Mouse (Mus musculus): Measurements from ENCODE around the gene 2700097O09Rik. TPM values are rescaled to one million over a fixed set of nuclear protein-coding genes. Genes with fewer than 3 reads are reported as not detected.
"Not testable (repeated sequence)": the region's sequence is repeated elsewhere in the genome, so short reads cannot be mapped to it uniquely, and the experiment has no call there.

2700097O09Rik gene
- polyA plus RNA-seq (2015; fragmentation: Nextera tagmentation; extraction: Ambion mirVana): 14.4 and 14.6 TPM in 2 replicates

DNA sequence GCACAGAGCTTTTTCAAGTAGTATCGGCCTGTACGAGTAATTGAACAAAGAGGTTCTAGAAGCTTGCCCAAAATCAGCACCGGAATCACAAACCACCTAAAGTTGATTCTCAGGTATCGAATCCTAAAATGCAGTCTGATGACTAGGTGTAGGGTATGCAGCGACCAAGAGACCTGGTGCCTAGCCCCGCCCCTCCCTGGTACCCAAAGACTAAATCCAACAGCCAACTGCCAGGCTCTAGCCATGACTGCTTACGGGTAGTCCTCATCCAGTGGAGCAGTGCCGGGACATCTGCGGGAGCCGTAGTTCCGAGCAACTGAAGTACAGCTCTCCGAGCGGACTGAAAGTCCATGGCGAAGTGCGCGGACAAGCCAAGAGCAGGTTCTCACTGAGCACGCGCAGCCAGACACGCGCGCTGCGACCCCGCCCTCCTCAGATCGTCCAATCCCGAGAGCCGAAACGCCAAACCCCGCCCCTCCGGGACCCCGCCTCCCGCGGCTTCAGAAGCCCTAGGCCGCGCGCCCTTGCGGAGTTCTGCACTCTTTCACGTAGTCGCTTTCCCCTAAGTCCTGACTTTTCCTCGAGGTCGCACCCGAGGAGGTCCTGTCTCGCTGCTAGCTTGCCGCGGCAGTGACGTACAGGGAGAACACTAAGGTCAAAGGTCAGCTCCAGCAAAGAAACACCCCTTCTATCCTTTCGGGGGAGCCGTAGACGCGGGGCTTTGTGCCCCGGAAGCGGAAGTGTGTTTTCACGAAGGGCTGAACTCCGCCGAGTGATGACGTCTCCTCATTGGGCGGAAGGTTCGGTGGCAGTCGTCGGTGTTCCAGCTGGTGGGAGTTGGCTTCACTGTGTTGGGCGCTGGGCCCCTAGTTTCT is at the start of gene 2700097O09Rik, which contains the start of gene Srp54a:
2700097O09Rik (minus strand) TSS at position 385 of the 875 bp plus-strand sequence.
Srp54a (plus strand) TSS at position 537 of the 875 bp plus-strand sequence.
- H3K4me1 ChIP-seq (ENCODE audit: insufficient read depth, low read depth, low read length); H3K9me3 ChIP-seq (ENCODE audit: low read length); H3K36me3 ChIP-seq (ENCODE audit: insufficient read depth, low read length); H3K27me3 ChIP-seq (replicated peaks; ENCODE audit: insufficient read depth, low read length): not testable (repeated sequence)
- Histone ChIP-seq H3K4me3 (ENCODE audit: low read depth, low read length) (peak within 1 kb of the TSS; percentile 59), H3K27ac (ENCODE audit: low read length) (peak within 1 kb of the TSS; percentile 87), H3K9ac (replicated peaks; ENCODE audit: low read depth) (peak within 1 kb of the TSS; percentile 81), H3K4me2 (replicated peaks; ENCODE audit: low read depth, low read length) (peak within 1 kb of the TSS; percentile 51)
- ATAC-seq (peak; percentile 97), DNase-seq (ENCODE audit: low spot score) (peak; percentile 97)
- peak; percentile 65; the same call in 1 of the 2 replicates for TF ChIP-seq EP300 (IDR thresholded peaks at IDR 0.05)
- under 1% methylated on average over 53 of the region's 60 CpGs for WGBS

DNA sequence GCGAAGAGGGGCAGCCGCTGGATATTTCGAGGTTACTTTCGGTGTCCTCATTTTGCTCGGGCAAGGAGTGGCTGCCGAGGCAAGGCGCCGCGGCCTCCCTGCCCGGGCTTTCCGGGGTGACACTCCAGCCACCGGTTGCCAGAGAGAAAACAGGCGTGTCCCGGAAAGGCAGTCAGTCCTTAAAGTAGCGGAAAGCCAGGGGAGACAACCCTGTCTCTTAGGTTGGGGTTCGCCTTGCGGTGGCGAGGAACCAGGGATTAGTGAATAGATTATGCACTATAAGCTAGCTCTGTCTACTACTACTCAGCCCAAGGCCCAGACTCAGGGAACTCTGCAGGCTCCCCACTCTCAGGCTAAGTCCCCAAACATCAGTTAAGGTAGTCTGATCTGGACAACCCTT is 44.8 kb upstream of the 2700097O09Rik start:
- DNase-seq (ENCODE audit: low spot score); H3K27me3 ChIP-seq (replicated peaks; ENCODE audit: insufficient read depth, low read length); H3K9ac ChIP-seq (replicated peaks; ENCODE audit: low read depth); H3K9me3 ChIP-seq (ENCODE audit: low read length); H3K4me1 ChIP-seq (ENCODE audit: insufficient read depth, low read depth, low read length); H3K36me3 ChIP-seq (ENCODE audit: insufficient read depth, low read length); H3K4me3 ChIP-seq (ENCODE audit: low read depth, low read length); H3K27ac ChIP-seq (ENCODE audit: low read length); H3K4me2 ChIP-seq (replicated peaks; ENCODE audit: low read depth, low read length): not testable (repeated sequence)
- ATAC-seq: peak; percentile 71
- WGBS: no CpG with 5 or more reads among the region's 18 CpGs

DNA sequence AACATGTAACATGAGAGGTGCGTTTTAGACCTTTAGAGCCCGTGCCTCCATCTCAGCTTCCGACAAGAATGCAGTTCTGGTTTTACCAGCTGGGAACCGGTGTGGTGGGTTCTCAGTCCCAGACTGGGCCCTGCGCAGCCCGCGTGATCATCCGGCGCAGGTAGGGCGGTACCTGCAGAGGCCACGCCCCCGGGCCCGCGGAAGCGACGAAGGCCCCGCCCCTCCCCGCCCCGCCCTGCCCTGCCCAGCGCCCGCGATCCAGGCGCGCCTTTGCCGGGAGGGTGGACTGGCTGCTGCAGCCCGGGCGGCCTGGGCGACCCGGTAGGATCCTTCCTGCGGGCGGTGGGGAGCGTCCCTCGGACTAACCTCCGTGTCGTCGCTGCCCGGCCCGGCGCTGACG is 44.3 kb upstream of the 2700097O09Rik start, which contains the start of gene Fam177a:
Fam177a (plus strand) TSS at position 228 of the 400 bp plus-strand sequence.
- not testable (repeated sequence) for DNase-seq (ENCODE audit: low spot score); H3K4me2 ChIP-seq (replicated peaks; ENCODE audit: low read depth, low read length); H3K27me3 ChIP-seq (replicated peaks; ENCODE audit: insufficient read depth, low read length); H3K9ac ChIP-seq (replicated peaks; ENCODE audit: low read depth); H3K4me3 ChIP-seq (ENCODE audit: low read depth, low read length); H3K27ac ChIP-seq (ENCODE audit: low read length); H3K4me1 ChIP-seq (ENCODE audit: insufficient read depth, low read depth, low read length); H3K36me3 ChIP-seq (ENCODE audit: insufficient read depth, low read length); H3K9me3 ChIP-seq (ENCODE audit: low read length)
- WGBS: no CpG with 5 or more reads among the region's 40 CpGs
- peak; percentile 99 for ATAC-seq

DNA sequence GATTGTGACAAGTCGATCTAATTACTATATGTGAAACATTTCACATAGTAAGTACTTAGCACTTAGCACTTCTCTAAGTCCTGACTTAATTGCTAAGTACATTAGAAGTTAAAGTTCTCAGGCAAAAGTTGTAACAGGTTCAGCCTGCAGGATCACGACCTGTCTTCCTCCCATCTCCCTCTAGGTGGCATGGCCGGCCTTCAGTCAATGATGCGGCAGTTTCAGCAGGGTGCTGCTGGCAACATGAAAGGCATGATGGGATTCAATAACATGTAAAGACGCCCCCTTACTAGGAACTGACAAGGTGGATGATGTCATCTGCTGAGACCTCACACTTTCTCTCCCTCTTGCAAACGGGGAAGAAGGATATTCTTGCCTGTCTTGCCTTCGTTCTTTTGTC is 32.7 kb upstream of the 2700097O09Rik start:
- not testable (repeated sequence) for H3K4me3 ChIP-seq (ENCODE audit: low read depth, low read length); H3K4me2 ChIP-seq (replicated peaks; ENCODE audit: low read depth, low read length); H3K27me3 ChIP-seq (replicated peaks; ENCODE audit: insufficient read depth, low read length); H3K27ac ChIP-seq (ENCODE audit: low read length); H3K9me3 ChIP-seq (ENCODE audit: low read length); ATAC-seq; H3K9ac ChIP-seq (replicated peaks; ENCODE audit: low read depth); H3K4me1 ChIP-seq (ENCODE audit: insufficient read depth, low read depth, low read length); DNase-seq (ENCODE audit: low spot score); H3K36me3 ChIP-seq (ENCODE audit: insufficient read depth, low read length)
- WGBS: no CpG with 5 or more reads among the region's 7 CpGs

DNA sequence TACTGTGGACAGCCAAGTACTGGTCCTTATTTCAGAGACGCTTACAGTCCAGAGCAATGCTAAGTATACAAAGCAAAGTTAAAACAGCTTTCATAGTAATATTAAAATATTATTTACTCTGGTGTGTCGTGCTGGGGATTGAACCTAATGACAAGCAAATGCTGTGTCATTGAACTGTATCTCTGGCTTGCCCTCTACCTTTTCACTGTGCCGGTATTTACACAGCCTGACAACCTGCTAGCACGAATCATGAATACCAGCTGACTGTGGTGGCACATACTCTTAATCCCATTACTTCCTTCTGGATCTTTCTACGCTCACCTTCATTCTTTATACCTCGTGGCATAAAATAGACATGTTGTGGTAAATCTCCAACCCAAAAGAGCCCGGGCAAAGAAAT is 12.2 kb upstream of the 2700097O09Rik start:
- not testable (repeated sequence) for H3K4me3 ChIP-seq (ENCODE audit: low read depth, low read length); H3K9ac ChIP-seq (replicated peaks; ENCODE audit: low read depth); H3K4me2 ChIP-seq (replicated peaks; ENCODE audit: low read depth, low read length); H3K36me3 ChIP-seq (ENCODE audit: insufficient read depth, low read length); DNase-seq (ENCODE audit: low spot score); H3K4me1 ChIP-seq (ENCODE audit: insufficient read depth, low read depth, low read length); H3K27ac ChIP-seq (ENCODE audit: low read length); H3K9me3 ChIP-seq (ENCODE audit: low read length); ATAC-seq; H3K27me3 ChIP-seq (replicated peaks; ENCODE audit: insufficient read depth, low read length)
- 67% methylated on average over 1 of the region's 7 CpGs for WGBS

DNA sequence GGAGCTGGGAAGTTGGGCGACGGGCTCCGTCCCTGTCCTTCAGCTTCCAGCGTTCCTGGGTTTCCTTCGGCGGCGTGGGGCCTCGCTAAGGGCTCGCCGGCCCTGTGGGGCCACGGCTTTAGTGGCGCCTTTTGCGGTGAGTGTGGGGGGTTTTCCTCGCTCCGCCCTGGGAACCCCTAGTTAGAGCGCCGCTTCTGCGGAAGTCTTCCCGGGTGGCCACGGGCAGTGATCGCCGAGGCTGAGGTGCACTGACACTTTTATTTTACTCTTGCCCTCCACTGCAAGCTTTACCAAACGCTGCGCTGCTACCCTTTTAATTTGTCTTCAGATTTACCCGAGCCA is 662 bp upstream of the 2700097O09Rik start:
- not testable (repeated sequence) for H3K9me3 ChIP-seq (ENCODE audit: low read length); DNase-seq (ENCODE audit: low spot score); H3K27me3 ChIP-seq (replicated peaks; ENCODE audit: insufficient read depth, low read length); H3K36me3 ChIP-seq (ENCODE audit: insufficient read depth, low read length); H3K4me1 ChIP-seq (ENCODE audit: insufficient read depth, low read depth, low read length)
- peak overlapping the region; percentile 81 for H3K9ac ChIP-seq (replicated peaks; ENCODE audit: low read depth)
- peak overlapping the region; percentile 87 for H3K27ac ChIP-seq (ENCODE audit: low read length)
- ATAC-seq: peak; percentile 36
- WGBS: under 1% methylated on average over 25 of the region's 25 CpGs
- H3K4me2 ChIP-seq (replicated peaks; ENCODE audit: low read depth, low read length): peak overlapping the region; percentile 47
- H3K4me3 ChIP-seq (ENCODE audit: low read depth, low read length): peak overlapping the region; percentile 59

DNA sequence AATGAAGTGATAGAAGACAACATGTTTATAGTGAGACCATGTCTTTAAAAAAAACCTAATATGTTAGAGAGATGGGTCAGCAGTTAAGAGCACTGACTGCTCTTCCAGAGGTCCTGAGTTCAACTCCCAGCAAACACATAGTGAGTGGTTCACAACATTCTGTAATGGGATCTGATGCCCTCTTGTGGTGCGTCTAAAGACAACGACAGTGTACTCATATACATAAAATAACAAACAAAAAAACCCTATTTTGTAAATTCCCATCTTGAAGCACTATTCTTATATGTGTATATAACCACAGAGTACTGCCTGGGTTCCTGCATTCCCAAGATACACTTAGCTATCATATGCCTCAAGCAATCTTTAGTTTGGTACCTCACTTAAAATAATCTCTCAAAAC is 1.2 kb downstream of the 2700097O09Rik start:
- ATAC-seq; H3K27me3 ChIP-seq (replicated peaks; ENCODE audit: insufficient read depth, low read length); H3K4me2 ChIP-seq (replicated peaks; ENCODE audit: low read depth, low read length); H3K4me1 ChIP-seq (ENCODE audit: insufficient read depth, low read depth, low read length); H3K27ac ChIP-seq (ENCODE audit: low read length); H3K36me3 ChIP-seq (ENCODE audit: insufficient read depth, low read length); H3K4me3 ChIP-seq (ENCODE audit: low read depth, low read length); H3K9me3 ChIP-seq (ENCODE audit: low read length); H3K9ac ChIP-seq (replicated peaks; ENCODE audit: low read depth): not testable (repeated sequence)
- DNase-seq (ENCODE audit: low spot score): peak; percentile 18
- peak; percentile 44; the same call in 1 of the 2 replicates for TF ChIP-seq CTCF (IDR thresholded peaks at IDR 0.05)
- 28% methylated on average over 2 of the region's 2 CpGs for WGBS

Data from lung, postnatal 0 days (tissue).